1 mouse cellular context compared by ENCODE assay signal in the genomic region with DNA sequence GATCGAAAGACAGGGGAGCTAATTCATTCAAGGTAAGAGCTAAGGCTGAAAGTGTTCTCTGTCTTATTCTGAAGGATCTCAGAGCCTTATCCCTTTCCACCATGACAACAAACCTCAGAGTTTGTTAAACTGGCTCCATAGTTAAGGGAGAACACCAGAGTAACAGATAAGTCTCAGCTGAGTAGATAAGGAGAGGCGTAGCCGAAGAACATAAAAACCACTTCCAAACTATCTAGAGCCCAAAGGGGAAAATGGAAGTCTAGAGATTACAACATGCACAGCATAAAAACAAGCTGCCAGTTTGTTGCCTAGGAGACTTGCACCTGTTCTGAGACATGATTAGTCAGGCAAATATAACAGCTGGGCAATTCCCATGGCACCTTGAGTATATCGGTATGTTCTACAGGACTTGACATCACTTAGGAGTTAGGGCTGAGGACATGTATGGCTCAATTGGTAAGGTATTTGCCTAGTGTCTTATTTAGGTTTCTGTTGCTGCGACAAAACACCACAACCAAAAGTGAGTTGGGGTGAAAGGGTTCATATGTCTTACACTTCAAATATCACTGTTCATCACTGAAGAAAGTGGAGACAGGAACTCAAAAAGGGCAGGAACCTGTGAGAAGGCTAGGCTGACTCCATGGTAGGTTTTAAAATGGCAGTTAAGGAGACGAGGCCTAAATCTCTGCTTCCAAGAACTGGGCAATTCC.
TF ChIP-seq lines count a peak whose summit lies in the region.

No protein-coding gene starts in this region.

TF ChIP-seq in MEL, 35 proteins besides CTCF, POLR2A, EP300 and RAD21 (continued from another document):
- TF ChIP-seq SIN3A (IDR thresholded peaks at IDR 0.05; ENCODE audit: low read length), result peak; percentile 80
- no peak for TF ChIP-seq MAZ (IDR thresholded peaks at IDR 0.05; ENCODE audit: low read depth, low read length)
- TF ChIP-seq MEF2A (IDR thresholded peaks at IDR 0.05; ENCODE audit: extremely low read depth, insufficient replicate concordance, low read depth, low read length, poor library complexity, severe bottlenecking), result no peak
- TF ChIP-seq ZC3H11A (IDR thresholded peaks at IDR 0.05; ENCODE audit: low read depth, low read length), result no peak
- TF ChIP-seq MYB (IDR thresholded peaks at IDR 0.05; ENCODE audit: low read depth, low read length), result peak; percentile 64; the same call in 1 of the 2 replicates
- TF ChIP-seq TCF12 (IDR thresholded peaks at IDR 0.05; ENCODE audit: low read depth, low read length), result peak; percentile 86
- TF ChIP-seq CHD1 (IDR thresholded peaks at IDR 0.05; ENCODE audit: low read depth, low read length), result no peak
- peak; percentile 49; the same call in 1 of the 2 replicates for TF ChIP-seq ZNF384 (IDR thresholded peaks at IDR 0.05; ENCODE audit: low read depth, low read length)
- peak; percentile 98 for TF ChIP-seq ETS1 (IDR thresholded peaks at IDR 0.05; ENCODE audit: low read depth, low read length)
- peak; percentile 92 for TF ChIP-seq GATA1 (IDR thresholded peaks at IDR 0.05; ENCODE audit: low read depth, low read length)
- no peak for TF ChIP-seq ELF1 (IDR thresholded peaks at IDR 0.05; ENCODE audit: low read depth, low read length)
- TF ChIP-seq MXI1 (IDR thresholded peaks at IDR 0.05; ENCODE audit: low read depth, low read length), result 0 out of 2 replicates have a peak, but pooled peaks have one; percentile 35
- no peak for TF ChIP-seq SMC3 (IDR thresholded peaks at IDR 0.05; ENCODE audit: low read depth, low read length)
- no peak for TF ChIP-seq NELFE (IDR thresholded peaks at IDR 0.05; ENCODE audit: low read depth, low read length)
- no peak for TF ChIP-seq USF1 (IDR thresholded peaks at IDR 0.05; ENCODE audit: low read depth, low read length)
- TF ChIP-seq JUND (IDR thresholded peaks at IDR 0.05; ENCODE audit: low read depth, low read length), result no peak
- TF ChIP-seq ZKSCAN1 (IDR thresholded peaks at IDR 0.05; ENCODE audit: low read depth, low read length), result no peak
- no peak for TF ChIP-seq UBTF (IDR thresholded peaks at IDR 0.05; ENCODE audit: borderline replicate concordance, insufficient read depth, low read depth, low read length)
- no peak for TF ChIP-seq MYC (IDR thresholded peaks at IDR 0.05; ENCODE audit: low read depth, low read length)
- TF ChIP-seq CHD2 (IDR thresholded peaks at IDR 0.05; ENCODE audit: low read length), result no peak; the same call in 1 of the 2 replicates
- TF ChIP-seq MAFK (IDR thresholded peaks at IDR 0.05; ENCODE audit: borderline replicate concordance, low read depth, low read length), result peak; percentile 53; the same call in 1 of the 2 replicates
- TF ChIP-seq TAL1 (IDR thresholded peaks at IDR 0.05; ENCODE audit: low read length), result no peak
- no peak for TF ChIP-seq GABPA (IDR thresholded peaks at IDR 0.05; ENCODE audit: low read depth, low read length)
- peak; percentile 95 for TF ChIP-seq RCOR1 (IDR thresholded peaks at IDR 0.05; ENCODE audit: low read depth, low read length)
- no peak for TF ChIP-seq USF2 (IDR thresholded peaks at IDR 0.05; ENCODE audit: borderline replicate concordance in 1 of 2, insufficient read depth in 1 of 2, low read depth in 1 of 2, low read length in 2 of 2)
- TF ChIP-seq TBP (IDR thresholded peaks at IDR 0.05; ENCODE audit: low read depth, low read length), result no peak
- peak; percentile 21; the same call in 1 of the 2 replicates for TF ChIP-seq BHLHE40 (IDR thresholded peaks at IDR 0.05; ENCODE audit: borderline replicate concordance, low read depth, low read length)
- TF ChIP-seq MAX (IDR thresholded peaks at IDR 0.05; ENCODE audit: low read length), result no peak
- TF ChIP-seq E2F4 (IDR thresholded peaks at IDR 0.05; ENCODE audit: borderline replicate concordance, low read depth, low read length), result no peak
- no peak for TF ChIP-seq ZMIZ1 (IDR thresholded peaks at IDR 0.05; ENCODE audit: low read depth, low read length)
